Mouse (Mus musculus) thymus, adult 2 months (tissue): ENCODE measurements around the gene Zfp618. TPM values are rescaled to one million over a fixed set of nuclear protein-coding genes. Genes with fewer than 3 reads are reported as not detected.

Source experiments
- DNase-seq: peaks from one replicate; pipeline ENCODE4 v3.0.0; 2021
- H3K27ac ChIP-seq: fragments of 200-500 bp; 2 replicates; pipeline ENCODE4 v1.5.1; 2012; ENCODE audit warnings: low read length, control low read depth; ENCODE audit not compliant: control insufficient read depth, insufficient read depth
- H3K27me3 ChIP-seq: fragments of 200-500 bp; 2 replicates; pipeline ENCODE4 v1.6.1; 2012; ENCODE audit warnings: mild to moderate bottlenecking, low read length, moderate library complexity, mixed read lengths; ENCODE audit not compliant: control insufficient read depth, insufficient read depth
- H3K36me3 ChIP-seq: fragments of 200-500 bp; 2 replicates; pipeline ENCODE4 v1.6.1; 2012; ENCODE audit warnings: mild to moderate bottlenecking, low read length, moderate library complexity; ENCODE audit not compliant: control insufficient read depth, insufficient read depth
- H3K4me1 ChIP-seq: fragments of 200-500 bp; replicated peaks from 2 replicates; pipeline ENCODE4 v1.6.1; 2012; ENCODE audit warnings: low read length; ENCODE audit not compliant: control insufficient read depth, insufficient read depth
- H3K4me3 ChIP-seq: fragments of 200-500 bp; 2 replicates; pipeline ENCODE4 v1.5.1; 2012; ENCODE audit warnings: mild to moderate bottlenecking, low read length, control low read depth, moderate library complexity; ENCODE audit not compliant: control insufficient read depth, insufficient read depth
- CTCF ChIP-seq: fragments of 200-500 bp; IDR thresholded peaks from 2 replicates; pipeline ENCODE4 v1.5.1; 2012; ENCODE audit warnings: mild to moderate bottlenecking, control low read depth, low read length, moderate library complexity, borderline replicate concordance; ENCODE audit not compliant: control insufficient read depth, poor library complexity, insufficient read depth; ENCODE audit errors: extremely low read depth
- POLR2A ChIP-seq: fragments of 200-500 bp; IDR thresholded peaks from 2 replicates; pipeline ENCODE4 v1.6.1; 2012; ENCODE audit warnings: mild to moderate bottlenecking, low read length, control low read depth, moderate library complexity; ENCODE audit not compliant: control insufficient read depth, poor library complexity, insufficient read depth; ENCODE audit errors: extremely low read depth
- WGBS: fragments of 180-500 bp; shearing (Covaris S2); methylation state at CpG from one replicate; pipeline ENCODE4 v1.1.7; 2018; 5-methylcytosine and 5-hydroxymethylcytosine counted together
- polyA plus RNA-seq: library from polyadenylated mRNA; depleted of rRNA; stranded (reverse); fragments of >200 nt; gene quantifications from 2 replicates; pipeline ENCODE4 v1.2.3, GENCODE M21; 2012

Zfp618 gene
- polyA plus RNA-seq, 1 experiment, result 1.9 TPM

GRCm38 (mm10) chr4:63089484-63089883 is 124.1 kb downstream of the Zfp618 start:
- Histone ChIP-seq H3K4me1 (peaks cover 11% of the 10 kb centered on the region), H3K27me3 (no peaks in the 10 kb centered on the region), H3K27ac (no peak overlapping the region), H3K36me3 (no peaks in the 10 kb centered on the region), H3K4me3 (no peak overlapping the region)
- DNase-seq, result peak; percentile 66
- TF ChIP-seq CTCF, result no peak
- TF ChIP-seq POLR2A, result no peak
- 52% methylated on average over 1 of the region's 1 CpGs for WGBS

DNA sequence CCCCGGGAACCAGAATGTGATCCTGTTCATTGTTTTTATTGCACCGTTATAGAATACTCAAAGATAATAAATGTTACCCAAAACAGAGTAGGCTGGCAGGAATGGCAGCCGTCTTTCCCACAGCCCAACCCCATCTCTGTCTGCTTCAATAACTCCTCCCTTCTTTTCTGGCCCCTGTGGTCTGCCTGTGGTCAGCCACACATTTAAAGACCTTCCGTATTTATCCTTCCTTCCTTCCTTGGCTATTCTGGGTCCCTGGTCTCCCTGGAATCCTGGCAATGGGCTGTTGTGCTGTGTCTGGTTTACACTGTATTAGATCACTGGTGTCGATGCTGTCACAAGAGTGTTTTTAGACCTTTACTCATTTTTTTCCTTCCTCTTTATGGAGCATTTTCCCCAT is 125.8 kb downstream of the Zfp618 start:
- Histone ChIP-seq H3K27me3 (no peaks in the 10 kb centered on the region), H3K36me3 (no peaks in the 10 kb centered on the region), H3K27ac (no peak overlapping the region), H3K4me3 (no peak overlapping the region), H3K4me1 (peaks cover 11% of the 10 kb centered on the region)
- WGBS, result 31% methylated on average over 5 of the region's 5 CpGs
- no peak for DNase-seq
- TF ChIP-seq CTCF, result no peak
- TF ChIP-seq POLR2A, result no peak

- no peak for DNase-seq
- Histone ChIP-seq H3K4me3 (no peak overlapping the region), H3K27me3 (no peaks in the 10 kb centered on the region), H3K27ac (no peak overlapping the region), H3K4me1 (no peaks in the 10 kb centered on the region), H3K36me3 (no peaks in the 10 kb centered on the region)
- WGBS, result 83% methylated on average over 1 of the region's 1 CpGs
- TF ChIP-seq CTCF (no peak), POLR2A (no peak)
These were observed 132.2 kb downstream of the Zfp618 start for GRCm38 (mm10) chr4:63097603-63098002.

DNA sequence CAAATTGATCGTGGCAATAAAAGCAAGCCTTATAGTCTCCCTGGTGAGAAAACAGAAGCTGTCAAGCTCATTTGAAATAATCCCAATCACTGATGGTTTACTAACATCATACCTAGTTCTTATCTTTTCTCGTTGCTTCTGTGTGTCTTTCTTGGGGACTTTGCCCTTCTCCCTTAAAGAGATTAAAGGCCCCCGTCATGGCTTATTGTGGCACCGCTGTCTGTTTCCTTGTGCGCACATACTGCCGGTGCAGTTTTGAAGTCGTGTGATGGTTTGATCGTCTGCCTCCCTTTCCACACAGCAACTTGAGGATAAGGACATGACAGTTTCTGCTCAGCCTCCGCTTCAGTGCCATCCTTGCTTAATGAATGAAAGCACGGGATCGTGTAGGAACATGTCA is 135.1 kb downstream of the Zfp618 start:
- Histone ChIP-seq H3K4me1 (no peaks in the 10 kb centered on the region), H3K27me3 (no peaks in the 10 kb centered on the region), H3K4me3 (no peak overlapping the region), H3K27ac (no peak overlapping the region), H3K36me3 (no peaks in the 10 kb centered on the region)
- no peak for DNase-seq
- WGBS, result 95% methylated on average over 11 of the region's 11 CpGs
- no peak for TF ChIP-seq POLR2A
- no peak for TF ChIP-seq CTCF

DNA sequence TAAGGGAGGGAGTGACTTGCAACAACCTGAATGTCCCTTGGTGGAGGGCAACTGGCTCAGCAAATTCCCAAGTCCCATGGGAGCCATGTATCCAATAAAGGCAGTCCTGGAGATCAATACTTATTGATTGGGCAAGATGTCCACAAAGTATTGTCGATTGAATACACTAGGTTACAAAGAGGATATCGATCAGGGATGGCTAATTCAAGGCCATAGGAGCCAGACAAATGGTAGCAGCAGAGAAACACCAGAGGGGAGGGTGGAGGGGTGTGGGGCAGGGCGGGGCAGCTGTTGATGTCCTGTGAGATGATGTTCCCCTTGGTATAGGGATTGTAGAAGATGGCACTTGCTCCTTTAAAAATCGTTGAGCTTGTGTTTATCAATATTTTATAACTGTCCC is 136.7 kb downstream of the Zfp618 start:
- TF ChIP-seq CTCF (no peak), POLR2A (no peak)
- Histone ChIP-seq H3K27ac (no peak overlapping the region), H3K4me1 (no peaks in the 10 kb centered on the region), H3K27me3 (no peaks in the 10 kb centered on the region), H3K36me3 (no peaks in the 10 kb centered on the region), H3K4me3 (no peak overlapping the region)
- no peak for DNase-seq
- WGBS, result 88% methylated on average over 4 of the region's 4 CpGs

DNA sequence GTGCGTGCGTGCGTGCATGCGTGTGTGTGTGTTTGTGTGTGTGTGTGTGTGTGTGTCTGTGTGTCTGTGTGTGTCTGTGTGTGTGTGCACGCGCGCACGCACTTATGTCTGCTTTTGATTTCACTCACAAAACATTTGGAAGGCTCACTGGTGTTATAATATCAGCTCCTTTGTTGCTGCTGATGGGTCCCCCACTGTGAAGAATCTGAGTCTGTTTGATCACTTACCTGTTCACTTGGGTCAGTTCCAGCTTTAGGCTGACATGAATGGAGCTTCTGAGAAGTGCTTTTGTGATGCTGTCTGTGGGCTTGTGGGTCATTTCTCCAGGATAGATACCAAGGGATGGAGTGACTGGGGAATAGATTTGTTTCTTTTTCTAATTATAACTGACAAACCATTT is 140.3 kb downstream of the Zfp618 start:
- no peak for TF ChIP-seq CTCF
- TF ChIP-seq POLR2A, result no peak
- Histone ChIP-seq H3K27me3 (no peaks in the 10 kb centered on the region), H3K4me1 (no peaks in the 10 kb centered on the region), H3K36me3 (no peaks in the 10 kb centered on the region), H3K27ac (no peak overlapping the region), H3K4me3 (no peak overlapping the region)
- DNase-seq, result no peak
- WGBS, result 99% methylated on average over 8 of the region's 8 CpGs
